In genomic region chr11:3132001-3132400, GRCm38 (mm10) we compare ENCODE assay signal across 7 mouse cellular contexts.
DNase-seq lines count a peak whose midpoint lies in the region; ATAC-seq and TF ChIP-seq lines count a peak whose summit lies in the region.
"Not testable (repeated sequence)": the region's sequence is repeated elsewhere in the genome, so short reads cannot be mapped to it uniquely, and the experiment has no call there.

No protein-coding gene starts in this region.

- WGBS in forebrain, embryonic 16.5 days, result 95% methylated on average over 8 of the region's 10 CpGs
- 79% methylated on average over 10 of the region's 10 CpGs for WGBS in heart, embryonic 15.5 days
- WGBS in kidney, embryonic 16.5 days, result 91% methylated on average over 8 of the region's 10 CpGs
- WGBS in limb, embryonic 14.5 days, result 89% methylated on average over 7 of the region's 10 CpGs
- 90% methylated on average over 10 of the region's 10 CpGs for WGBS in midbrain, embryonic 12.5 days

- TF ChIP-seq POLR2A in limb, embryonic 14.5 days (IDR thresholded peaks at IDR 0.05; ENCODE audit: borderline replicate concordance, extremely low read depth, insufficient read depth, insufficient read length), result not testable (repeated sequence)

- not testable (repeated sequence) for H3K27ac ChIP-seq in forebrain, embryonic 16.5 days (ENCODE audit: low read length); heart, embryonic 15.5 days; kidney, embryonic 16.5 days (ENCODE audit: low read length); limb, embryonic 14.5 days (replicated peaks; ENCODE audit: low read depth, low read length); midbrain, embryonic 12.5 days (replicated peaks)

- not testable (repeated sequence) for H3K36me3 ChIP-seq in forebrain, embryonic 16.5 days (ENCODE audit: control insufficient read depth, insufficient read depth); heart, embryonic 15.5 days; kidney, embryonic 16.5 days (ENCODE audit: insufficient read depth, low read length); limb, embryonic 14.5 days (ENCODE audit: control insufficient read depth, insufficient read depth, low read length); midbrain, embryonic 12.5 days

- not testable (repeated sequence) for H3K4me3 ChIP-seq in forebrain, embryonic 16.5 days (replicated peaks; ENCODE audit: low read length); heart, embryonic 15.5 days; kidney, embryonic 16.5 days (ENCODE audit: low read length); limb, embryonic 14.5 days (replicated peaks; ENCODE audit: low read length); midbrain, embryonic 12.5 days

- not testable (repeated sequence) for H3K27me3 ChIP-seq in forebrain, embryonic 16.5 days (replicated peaks; ENCODE audit: control insufficient read depth, insufficient read depth, low read length); heart, embryonic 15.5 days; kidney, embryonic 16.5 days (ENCODE audit: insufficient read depth, low read length); limb, embryonic 14.5 days (ENCODE audit: control insufficient read depth, insufficient read depth, low read length); midbrain, embryonic 12.5 days

- DNase-seq in cerebellum, adult 11-12 months, result peak; percentile 84
- DNase-seq in limb, embryonic 14.5 days (ENCODE audit: low spot score), result peak; percentile 19
- DNase-seq in spleen, postnatal 14 days (ENCODE audit: low spot score in 2 of 2), result peak; percentile 60 to 71

- H3K4me1 ChIP-seq in forebrain, embryonic 16.5 days (replicated peaks; ENCODE audit: control insufficient read depth, insufficient read depth, low read length); heart, embryonic 15.5 days (replicated peaks); kidney, embryonic 16.5 days (ENCODE audit: insufficient read depth, low read length); limb, embryonic 14.5 days (ENCODE audit: control insufficient read depth, insufficient read depth, low read length); midbrain, embryonic 12.5 days: not testable (repeated sequence)

- peaks cover 11% of the 10 kb centered on the region for H3K9me3 ChIP-seq in forebrain, embryonic 16.5 days (ENCODE audit: control insufficient read depth, low read length)
- H3K9me3 ChIP-seq in heart, embryonic 15.5 days (replicated peaks), result not testable (repeated sequence)
- H3K9me3 ChIP-seq in kidney, embryonic 16.5 days (ENCODE audit: low read length), result peaks cover 12% of the 10 kb centered on the region
- peaks cover 21% of the 10 kb centered on the region for H3K9me3 ChIP-seq in limb, embryonic 14.5 days (ENCODE audit: control insufficient read depth, low read length)
- H3K9me3 ChIP-seq in midbrain, embryonic 12.5 days, result peaks cover 19% of the 10 kb centered on the region

- not testable (repeated sequence) for H3K9ac ChIP-seq in forebrain, embryonic 16.5 days (replicated peaks; ENCODE audit: low read depth, low read length); heart, embryonic 15.5 days; kidney, embryonic 16.5 days (replicated peaks; ENCODE audit: low read length); limb, embryonic 14.5 days (ENCODE audit: low read depth, low read length, severe bottlenecking); midbrain, embryonic 12.5 days (replicated peaks)

- not testable (repeated sequence) for H3K4me2 ChIP-seq in forebrain, embryonic 16.5 days (ENCODE audit: low read length); heart, embryonic 15.5 days; kidney, embryonic 16.5 days (replicated peaks; ENCODE audit: low read depth, low read length); limb, embryonic 14.5 days (replicated peaks; ENCODE audit: low read depth, low read length, severe bottlenecking); midbrain, embryonic 12.5 days (replicated peaks)

- ATAC-seq in forebrain, embryonic 16.5 days, result peak; percentile 3; the same call in 1 of the 2 replicates
- ATAC-seq in heart, embryonic 15.5 days (replicated peaks; ENCODE audit: insufficient number of reproducible peaks, insufficient read depth, low FRiP score, low read depth), result peak; percentile 28
- peak; percentile 39 for ATAC-seq in kidney, embryonic 16.5 days (ENCODE audit: low FRiP score, low TSS enrichment)
- peak; percentile 34 for ATAC-seq in limb, embryonic 14.5 days (ENCODE audit: low FRiP score, low read depth)
- peak; percentile 17 for ATAC-seq in midbrain, embryonic 12.5 days (ENCODE audit: low FRiP score, low read depth)

Comparison
In these comparisons a context has a peak if more than half of its experiments do, and no peak if none do; other contexts are left out.
1. DNase-seq: peak in every context shown above with its lines; median percentile 84 in cerebellum, adult 11-12 months; 66 in spleen, postnatal 14 days; 19 in limb, embryonic 14.5 days.